Mouse (Mus musculus): ENCODE measurements around the gene Trib2.

- TF ChIP-seq CTCF (IDR thresholded peaks at IDR 0.05; ENCODE audit: extremely low read depth, insufficient read depth, insufficient read length, insufficient replicate concordance), result no peak
- TF ChIP-seq POLR2A (IDR thresholded peaks at IDR 0.05; ENCODE audit: low read depth, low read length), result no peak
Observed at GRCm38 (mm10) chr12:15840864-15841557, 24.3 kb upstream of the Trib2 start.

All from spleen, adult 2 months (tissue).